Mouse (Mus musculus) ES-Bruce4 (cell line): Measurements from ENCODE around the gene Clba1.

ENCODE experiments used
- CTCF ChIP-seq: IDR thresholded peaks from one replicate; pipeline ENCODE4 v1.8.1; 2011; ENCODE audit warnings: low read depth, low read length
- POLR2A ChIP-seq: IDR thresholded peaks from one replicate; pipeline ENCODE4 v1.8.1; 2011; ENCODE audit warnings: low read length; ENCODE audit not compliant: insufficient read depth

DNA sequence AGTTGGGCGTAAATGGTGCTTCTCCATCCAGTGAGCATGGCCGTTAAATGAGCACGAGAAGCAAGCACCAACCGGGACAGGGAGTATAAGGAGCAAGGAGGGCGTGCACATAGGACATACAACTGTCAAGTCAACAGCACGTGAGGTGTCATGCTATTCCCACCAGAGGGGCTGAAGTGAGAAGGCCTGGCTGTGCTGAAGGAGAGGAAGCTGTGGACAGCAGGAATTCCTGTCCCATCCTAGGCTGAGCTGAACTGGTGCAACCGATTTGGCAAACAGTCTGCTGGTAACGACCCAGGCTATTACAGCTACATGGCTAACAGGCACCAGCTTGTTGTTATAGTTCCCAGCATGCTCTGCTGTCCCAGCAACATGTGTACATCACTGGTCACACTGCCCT lies 17.7 kb upstream of the Clba1 start:
- TF ChIP-seq CTCF: no peak
- no peak for TF ChIP-seq POLR2A
